Mouse (Mus musculus) gastrocnemius, postnatal 10 days (tissue): ENCODE results near the gene Yif1b. TPM values are rescaled to one million over a fixed set of nuclear protein-coding genes. Genes with fewer than 3 reads are reported as not detected.
A peak's percentile ranks its signal among the peaks of the same experiment; 100 is the strongest.

Source experiments
- DNase-seq: peaks from one replicate; pipeline ENCODE4 v3.0.0; 2021; ENCODE audit warnings: mixed read lengths
- total RNA-seq, 2 experiments: library from RNA; stranded (reverse); gene quantifications; 2 replicates each; pipeline ENCODE4 v1.2.3; 2021

The Yif1b gene
- total RNA-seq, 2 experiments from 2014 or later, result 48.8 to 50.6 TPM

GRCm38 (mm10) chr7:29280801-29281200, 42.7 kb downstream of the Yif1b start:
- DNase-seq, result no peak

GRCm38 (mm10) chr7:29281201-29282073, 43.3 kb downstream of the Yif1b start, which contains the start of gene Spint2:
TSS of gene Spint2 (minus strand) at chr7:29281912.
- peak; percentile 46 for DNase-seq

DNA sequence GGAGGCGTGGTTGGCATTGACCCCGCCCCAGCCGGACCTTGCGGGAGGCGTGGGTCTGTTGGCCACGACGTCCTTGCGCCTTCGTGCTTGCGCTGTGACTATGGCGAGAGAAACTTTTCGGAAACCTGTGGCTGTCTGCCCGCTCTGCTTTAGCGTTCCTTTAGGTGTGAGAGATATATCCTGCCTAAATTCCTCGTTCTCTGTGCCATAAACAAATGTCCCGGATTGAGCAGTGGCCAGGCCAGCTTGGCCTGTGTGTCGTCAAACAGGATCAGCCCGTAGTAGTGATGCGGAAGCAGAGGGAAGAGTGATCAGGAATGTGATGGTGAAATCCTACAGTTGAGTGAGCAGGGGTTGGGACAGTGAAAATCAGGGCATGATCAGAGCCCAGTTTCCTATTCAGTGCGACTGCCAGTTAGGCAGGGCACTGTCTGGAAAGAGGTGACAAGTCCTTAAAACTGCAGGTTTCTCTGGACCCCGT, 44.0 kb downstream of the Yif1b start:
- DNase-seq, result no peak

- no peak for DNase-seq
Measured at GRCm38 (mm10) chr7:29283876-29284275, 45.7 kb downstream of the Yif1b start.

- no peak for DNase-seq
Measured at GRCm38 (mm10) chr7:29284523-29284922, 46.4 kb downstream of the Yif1b start.

- no peak for DNase-seq
Measured at GRCm38 (mm10) chr7:29287481-29287880, 49.4 kb downstream of the Yif1b start.

DNA sequence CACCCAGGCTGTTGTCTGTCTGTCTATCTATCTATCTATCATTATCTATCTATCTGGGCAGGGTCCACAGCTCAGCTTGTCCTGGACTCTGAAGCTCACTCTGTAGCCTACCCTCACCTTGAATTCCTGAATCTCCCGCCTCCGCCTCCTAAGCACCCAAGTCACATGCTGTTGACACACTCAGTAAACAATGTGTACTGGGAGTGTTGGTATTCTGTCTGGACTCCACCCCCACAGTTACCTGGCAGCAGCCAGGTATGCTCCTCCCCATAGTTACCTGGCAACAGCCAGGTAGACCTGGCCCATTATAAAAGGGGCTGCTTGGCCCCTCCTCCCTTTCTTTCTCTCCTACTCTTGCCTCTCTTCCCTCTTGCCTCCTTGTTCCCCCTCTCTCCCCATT, 50.0 kb downstream of the Yif1b start:
- no peak for DNase-seq

GRCm38 (mm10) chr7:29288942-29289638, 51.0 kb downstream of the Yif1b start, which contains the start of gene Ppp1r14a:
TSS of gene Ppp1r14a (plus strand) at chr7:29289308.
- DNase-seq, result peak; percentile 88

- DNase-seq, result no peak
Measured at GRCm38 (mm10) chr7:29289856-29290255, 51.7 kb downstream of the Yif1b start.

GRCm38 (mm10) chr7:29290691-29291485, 52.8 kb downstream of the Yif1b start:
- no peak for DNase-seq

DNA sequence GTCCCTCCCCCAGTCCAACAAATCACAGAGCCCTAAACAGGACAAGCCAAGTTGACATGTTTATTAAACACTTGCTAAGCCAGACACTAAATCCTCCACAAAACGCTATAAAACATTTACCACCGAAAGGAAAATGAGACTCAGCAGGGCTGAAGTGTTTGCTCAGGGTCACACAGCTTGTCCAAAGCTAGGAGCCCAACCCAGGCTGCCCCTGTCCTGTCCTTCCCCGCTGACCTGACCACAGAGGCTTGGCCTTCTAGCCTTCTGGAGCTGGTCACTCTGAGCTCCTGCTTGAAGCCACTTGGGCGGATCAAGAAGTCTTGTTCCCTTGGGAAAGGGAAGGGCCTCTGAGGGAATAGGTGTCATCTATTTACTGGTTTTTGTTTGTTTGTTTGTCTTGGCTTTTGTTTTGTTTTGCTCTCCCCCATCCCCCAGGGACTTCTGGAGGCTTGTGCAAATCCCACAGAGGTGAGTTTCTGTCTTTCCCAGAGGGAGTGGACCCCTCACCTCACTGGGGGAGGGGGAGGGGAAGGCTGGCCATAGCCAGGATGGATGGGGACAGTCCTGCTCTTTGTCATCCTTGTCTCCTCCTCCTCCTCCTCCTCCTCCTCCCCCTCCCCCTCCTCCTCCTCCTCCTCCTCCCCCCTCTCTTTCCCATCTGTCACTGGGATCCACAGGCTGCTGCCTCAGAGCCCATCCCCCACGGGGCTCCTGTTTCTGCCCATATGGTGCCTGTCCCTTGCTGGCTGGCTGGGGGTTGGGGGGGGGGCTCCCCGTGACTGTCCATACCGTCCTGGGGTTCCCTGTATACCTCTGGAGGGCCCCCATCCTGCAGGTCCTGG, 53.7 kb downstream of the Yif1b start:
- DNase-seq, result no peak

DNA sequence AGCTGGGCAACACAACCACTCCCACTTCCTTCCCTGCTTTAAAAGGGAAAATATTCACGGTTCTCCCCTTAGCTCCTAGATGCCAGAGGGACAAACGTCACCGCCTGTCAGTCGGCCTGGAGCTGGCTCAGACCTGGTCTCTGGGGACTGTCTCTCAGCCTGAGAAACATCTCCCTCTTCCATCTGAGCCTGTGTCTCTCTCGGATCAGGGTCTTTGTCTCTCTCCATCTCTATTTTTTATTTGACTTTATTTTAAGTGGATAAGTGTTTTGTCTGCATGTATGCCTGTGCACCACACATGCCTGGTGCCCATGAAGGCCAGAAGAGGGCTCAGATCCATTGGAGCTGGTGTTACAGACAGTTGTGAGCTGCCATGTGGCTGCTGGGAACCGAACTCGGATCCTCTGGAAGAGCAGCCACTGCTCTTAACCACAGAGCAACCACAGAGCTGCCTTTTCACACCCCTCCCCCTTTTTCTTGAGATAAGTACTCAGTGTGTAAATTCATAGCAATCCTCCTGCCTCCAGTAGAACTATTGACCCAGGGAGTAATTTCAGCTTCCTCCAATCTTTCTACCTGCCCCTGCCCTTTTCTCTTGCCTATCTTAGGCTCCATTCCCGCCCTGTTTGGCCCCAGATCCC, 54.4 kb downstream of the Yif1b start:
- no peak for DNase-seq

DNA sequence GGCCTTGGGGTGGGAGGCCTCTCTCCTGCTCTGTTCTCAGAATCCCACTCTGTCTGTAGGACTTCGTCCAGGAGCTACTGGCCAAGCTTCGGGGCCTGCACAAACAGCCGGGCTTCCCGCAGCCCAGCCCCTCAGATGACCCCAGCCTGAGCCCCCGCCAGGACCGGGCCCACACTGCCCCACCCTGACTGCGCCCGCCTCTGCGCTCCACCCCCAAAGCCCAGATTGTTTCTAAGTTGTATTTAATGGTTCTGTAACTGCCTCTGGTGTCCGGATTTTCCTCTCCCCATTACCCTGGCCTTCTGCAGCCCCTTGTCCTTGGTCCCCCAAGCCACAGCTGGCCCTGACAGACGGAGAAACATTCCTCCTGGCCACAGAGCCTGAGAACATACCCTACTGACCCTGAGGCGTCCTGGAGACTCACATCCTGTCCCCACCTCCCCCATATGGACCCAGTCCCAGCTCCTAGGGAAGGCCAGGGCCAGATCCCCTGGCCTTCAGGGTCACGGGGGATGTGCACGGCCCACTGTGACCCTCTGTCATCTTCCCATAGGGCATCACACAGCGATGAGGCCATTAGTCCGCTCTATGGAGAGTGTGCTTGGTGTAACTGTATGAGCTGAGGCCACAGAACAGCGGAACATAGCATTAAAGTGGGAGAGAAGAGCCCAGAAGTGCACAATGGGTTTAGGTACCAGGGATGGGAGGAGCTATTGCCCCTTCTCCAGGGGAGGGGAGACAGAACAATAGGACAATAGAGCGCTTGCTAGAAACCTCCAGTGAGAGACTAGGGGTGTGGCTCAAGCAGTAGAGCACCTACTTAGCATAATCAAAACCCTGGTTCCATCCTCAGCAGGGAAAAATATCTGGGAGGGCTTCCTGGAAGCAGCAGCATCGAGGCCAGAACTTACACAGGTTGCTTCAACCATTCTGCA, 55.3 kb downstream of the Yif1b start:
- peak; percentile 57 for DNase-seq

DNA sequence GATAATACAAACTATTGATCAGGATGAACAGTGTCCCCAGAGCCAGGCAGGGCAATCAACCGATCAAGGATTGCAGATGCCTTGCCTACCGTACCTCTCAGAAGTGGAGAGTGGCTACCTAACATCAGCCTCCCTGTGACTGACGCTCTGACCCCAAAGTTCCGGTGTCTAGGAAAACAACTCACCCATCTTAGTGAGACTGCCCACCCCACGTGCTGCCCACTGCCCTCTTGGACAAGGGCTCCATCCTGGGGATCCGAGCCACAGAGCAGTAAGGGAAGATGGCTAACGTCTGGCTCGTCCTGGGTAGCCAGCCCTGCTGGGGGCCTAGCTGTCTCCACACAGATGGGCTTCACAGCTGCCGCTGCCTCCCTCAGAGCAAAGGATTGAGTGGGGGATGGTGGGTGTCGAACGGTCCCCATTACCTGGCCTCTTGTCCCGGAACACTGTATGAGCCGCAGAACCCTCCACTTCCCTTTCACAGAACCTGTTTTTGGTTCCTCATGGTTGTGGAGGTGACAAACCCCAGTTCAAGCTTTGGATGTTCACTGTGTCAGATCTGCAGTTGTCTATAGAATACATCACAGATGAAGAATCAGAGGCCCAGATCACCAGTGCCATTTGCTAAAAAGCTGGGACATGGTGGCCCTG, 56.1 kb downstream of the Yif1b start:
- no peak for DNase-seq

- DNase-seq, result no peak
Measured at GRCm38 (mm10) chr7:29295861-29296647, 57.9 kb downstream of the Yif1b start.

- no peak for DNase-seq
Measured at GRCm38 (mm10) chr7:29296998-29297397, 58.9 kb downstream of the Yif1b start.
